Mouse (Mus musculus) gastrocnemius, postnatal 4 days (tissue): ENCODE results near the gene Mpv17l2. TPM values are rescaled to one million over a fixed set of nuclear protein-coding genes. Genes with fewer than 3 reads are reported as not detected.
A peak's percentile ranks its signal among the peaks of the same experiment; 100 is the strongest.

Experiments used
- DNase-seq, 2 experiments: peaks; one replicate each; pipeline ENCODE4 v3.0.0; 2021 to 2022; ENCODE audit warnings: low spot score in 2 of 2, mixed read lengths in 2 of 2
- microRNA-seq: library from miRNA; unstranded; fragments of <30 nt; microRNA quantifications from one replicate; pipeline ENCODE4 v1.2.0, GENCODE M21; 2021
- total RNA-seq, 2 experiments: library from RNA; stranded (reverse); gene quantifications; 2 replicates each; pipeline ENCODE4 v1.2.3; 2021

Mpv17l2 gene
- total RNA-seq, 2 experiments from 2014 or later, result 27.0 to 27.4 TPM

DNA sequence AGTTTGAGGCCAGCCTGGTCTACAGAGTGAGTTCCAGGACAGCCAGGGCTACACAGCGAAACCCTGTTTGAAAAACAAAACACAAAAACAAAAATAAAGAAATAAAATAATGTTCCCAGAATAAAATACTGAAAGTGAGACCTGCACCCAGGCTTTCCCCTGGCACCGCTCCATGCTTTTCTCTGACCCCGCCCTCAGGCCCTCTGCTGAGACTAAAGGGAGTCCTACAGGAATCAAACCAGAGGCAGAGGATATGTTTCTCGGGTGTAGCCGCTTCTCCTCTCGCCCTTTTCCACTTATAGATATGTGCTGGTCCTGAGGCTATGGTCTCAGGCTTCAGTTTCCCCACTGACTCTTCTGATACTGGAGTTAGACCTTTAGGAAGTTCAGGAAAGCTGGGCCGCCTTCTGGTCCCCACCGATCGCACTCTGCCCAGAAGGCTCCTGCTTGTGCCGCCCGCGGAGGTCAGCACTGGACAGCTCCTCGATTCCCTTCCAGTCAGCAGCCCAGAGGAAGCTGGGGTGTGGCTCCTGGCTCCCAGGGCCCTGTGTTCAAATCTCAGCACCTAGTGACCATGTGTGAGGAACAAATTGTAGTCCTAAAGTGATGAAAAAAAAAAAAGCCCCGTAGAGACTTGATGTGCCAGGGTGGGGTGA lies 34.8 kb downstream of the Mpv17l2 start:
- peak in 1 of 2 experiments; percentile 19 for DNase-seq

DNA sequence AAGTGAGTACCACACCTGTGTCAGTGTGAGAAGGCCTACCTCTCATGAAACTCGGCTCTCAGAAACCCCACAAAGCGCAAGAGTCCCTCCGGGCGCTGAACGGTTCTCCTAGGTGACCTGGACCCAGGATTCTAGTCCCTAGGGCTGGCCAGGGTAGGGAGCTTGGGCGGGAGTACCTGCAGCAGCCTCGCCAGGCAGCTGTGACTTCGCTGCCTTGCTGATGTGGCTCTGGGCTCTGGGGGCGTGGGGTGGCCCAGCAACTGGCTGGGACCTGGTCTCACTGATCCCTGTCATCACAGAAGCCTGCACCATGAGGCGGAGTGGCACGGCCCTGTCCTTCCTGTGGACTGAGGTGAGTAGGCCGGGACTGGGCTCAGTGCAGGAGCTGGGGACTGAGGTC lies 36.5 kb downstream of the Mpv17l2 start:
- DNase-seq, result no peak

DNA sequence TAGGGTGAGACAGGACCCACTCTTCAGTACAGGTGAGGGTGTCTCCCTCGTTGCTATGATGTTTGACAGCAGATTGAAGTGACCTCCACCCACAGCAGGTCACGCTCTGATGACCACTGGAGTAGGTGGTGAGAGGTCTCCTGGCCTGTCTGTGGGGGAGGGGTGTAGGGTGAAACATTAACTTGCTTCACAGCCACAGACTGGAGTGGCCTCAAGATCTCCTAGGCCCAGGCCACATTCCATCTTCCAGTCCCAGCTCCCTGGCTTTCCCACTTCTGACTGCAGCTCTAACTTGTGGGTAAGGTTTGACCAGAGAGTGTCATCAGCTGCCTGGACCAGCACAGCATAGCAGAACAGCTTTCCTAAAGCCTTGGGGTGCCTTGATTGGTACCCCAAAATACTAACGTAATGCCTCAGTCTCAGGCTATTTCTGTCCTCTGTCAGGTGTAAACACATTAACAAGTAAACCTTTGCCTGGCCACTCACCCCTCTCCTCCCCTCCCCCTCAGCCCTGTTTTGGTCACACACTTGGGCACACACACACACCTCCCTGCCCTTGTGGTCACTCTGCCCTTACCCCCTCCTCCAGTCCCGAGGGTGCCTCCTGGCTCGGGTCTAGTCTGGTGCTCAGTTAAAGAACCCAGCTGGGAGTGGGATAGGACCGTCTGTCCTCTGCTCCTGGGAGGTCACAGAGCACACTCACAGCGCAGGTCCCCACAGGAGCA lies 37.1 kb downstream of the Mpv17l2 start, which contains the start of gene Pde4c:
TSS of gene Pde4c (plus strand) at position 235 of the 725 bp plus-strand sequence.
- peak in 1 of 2 experiments; percentile 19 for DNase-seq

DNA sequence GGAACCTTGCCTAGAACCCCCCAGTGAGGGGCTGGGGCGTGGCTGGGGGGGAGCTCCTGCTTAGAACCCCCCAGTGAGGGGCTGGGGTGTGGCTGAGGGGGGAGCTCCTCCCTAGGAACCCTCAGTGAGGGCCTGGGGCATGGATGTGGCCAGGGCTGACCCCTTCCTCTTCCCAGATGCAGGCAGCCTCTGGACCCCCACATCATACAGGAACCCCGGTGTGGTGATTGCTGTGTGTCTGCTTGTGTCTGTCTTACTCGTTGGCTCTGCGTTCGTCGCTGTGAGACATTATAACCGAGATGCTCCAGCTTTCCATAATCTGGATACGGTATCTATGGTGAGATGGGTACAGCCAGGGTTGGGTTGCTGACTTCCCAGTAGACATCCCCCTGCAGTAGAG lies 39.1 kb downstream of the Mpv17l2 start:
- no peak for DNase-seq

DNA sequence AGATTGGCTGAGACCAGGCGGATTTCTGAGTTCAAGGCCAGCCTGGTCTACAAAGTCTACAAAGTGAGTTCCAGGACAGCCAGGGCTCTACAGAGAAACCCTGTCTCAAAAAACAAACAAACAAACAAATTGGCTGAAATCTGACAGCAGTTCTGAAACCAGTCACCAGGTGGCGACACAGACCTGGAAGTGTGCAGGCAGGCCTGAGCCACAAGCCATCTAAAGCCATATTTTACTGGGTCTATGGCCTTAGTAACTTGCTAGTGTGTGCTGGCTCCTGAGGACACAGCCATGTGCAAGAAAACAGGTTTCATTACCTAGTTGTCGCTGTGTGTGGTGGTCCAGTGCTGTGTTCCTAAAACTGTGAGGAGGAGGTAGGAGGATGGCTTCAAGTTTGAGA lies 40.0 kb downstream of the Mpv17l2 start:
- peak in 1 of 2 experiments; percentile 71 for DNase-seq

DNA sequence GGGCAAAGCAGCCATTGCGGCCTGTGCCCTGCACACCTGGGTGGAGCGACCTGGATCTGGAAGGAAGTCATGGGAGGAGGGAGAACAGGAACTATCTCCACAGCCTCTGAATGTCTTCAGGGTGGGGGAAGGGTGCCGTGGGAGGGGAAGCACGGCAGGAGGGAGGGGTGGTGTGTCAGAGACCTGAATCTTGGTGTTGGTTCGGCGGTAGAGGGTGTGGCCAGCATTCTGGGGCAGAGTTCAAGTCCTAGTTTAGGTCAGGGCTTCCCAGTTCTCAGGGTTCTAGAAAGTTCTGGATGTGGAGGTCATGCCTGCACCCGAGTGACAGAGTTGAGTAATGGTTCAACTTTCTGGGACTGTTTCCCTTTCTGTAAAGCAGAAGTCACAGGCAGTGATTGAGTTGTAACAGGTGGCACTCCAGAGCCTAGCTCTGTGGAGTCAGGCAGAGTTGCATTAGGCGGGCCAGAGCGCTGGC lies 40.9 kb downstream of the Mpv17l2 start:
- DNase-seq, result peak in 1 of 2 experiments; percentile 9

DNA sequence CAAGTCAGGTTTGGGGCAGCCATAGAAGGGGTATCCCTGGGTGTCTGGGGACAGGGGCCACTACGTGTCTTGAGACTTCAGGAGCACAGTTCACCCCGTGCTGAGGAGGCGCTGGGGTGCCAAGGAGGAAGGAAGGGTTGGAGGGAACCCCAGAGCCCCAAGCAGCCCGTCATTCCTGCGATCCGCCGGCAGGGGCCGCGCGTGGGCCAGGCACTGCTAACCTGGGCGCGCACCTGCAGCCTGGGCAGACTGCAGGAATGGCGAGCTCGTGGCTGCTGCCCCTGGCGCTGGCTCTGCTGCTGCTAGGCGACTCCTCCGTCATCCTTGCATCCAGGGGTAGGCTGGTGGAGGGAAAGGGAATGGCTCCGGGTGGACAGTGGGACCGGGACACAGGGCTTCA lies 42.4 kb downstream of the Mpv17l2 start, which contains the start of gene Gm3336:
TSS of gene Gm3336 (plus strand) at position 247 of the 400 bp plus-strand sequence.
- no peak for DNase-seq

DNA sequence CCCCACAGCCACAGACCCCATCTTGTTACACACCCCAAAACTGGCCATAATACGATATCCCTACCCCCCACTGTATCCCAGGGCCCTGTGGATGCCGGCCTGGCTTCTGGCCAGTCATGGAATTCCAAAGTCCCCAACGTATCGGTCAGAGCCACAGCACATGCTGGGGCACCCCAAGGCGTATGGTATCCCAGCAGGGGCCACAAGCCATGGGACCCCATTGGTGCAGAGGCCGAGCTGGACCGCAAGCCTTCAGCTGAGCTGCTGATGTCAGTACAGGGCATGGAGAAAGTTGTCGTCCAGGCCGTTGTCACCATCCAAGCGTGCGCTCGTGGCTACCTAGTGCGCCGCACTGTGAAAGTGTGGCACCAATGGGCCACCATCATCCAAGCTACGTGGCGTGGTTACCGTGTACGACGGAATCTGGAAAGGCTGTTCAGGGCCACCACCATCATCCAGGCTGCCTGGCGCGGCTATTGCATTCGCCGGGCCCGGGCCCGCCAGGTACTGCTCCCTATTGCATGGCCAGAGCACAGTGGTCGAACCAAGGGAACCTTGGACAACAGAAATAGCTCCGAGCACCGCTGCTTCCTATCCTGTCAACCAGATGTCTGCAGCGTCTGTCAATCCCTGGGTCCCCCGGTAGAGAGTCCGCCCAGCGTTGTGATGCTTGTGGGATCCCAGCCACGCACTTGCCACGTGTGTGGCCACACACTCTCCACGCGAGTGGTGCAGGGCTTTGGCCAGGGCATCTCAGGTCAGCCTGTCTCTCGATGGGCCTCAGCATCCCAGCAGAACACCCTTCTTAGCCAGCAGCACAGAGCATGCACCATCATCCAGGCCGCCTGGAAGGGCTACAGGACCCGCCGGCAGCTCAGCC lies 44.0 kb downstream of the Mpv17l2 start:
- DNase-seq, result peak in 1 of 2 experiments; percentile 14

DNA sequence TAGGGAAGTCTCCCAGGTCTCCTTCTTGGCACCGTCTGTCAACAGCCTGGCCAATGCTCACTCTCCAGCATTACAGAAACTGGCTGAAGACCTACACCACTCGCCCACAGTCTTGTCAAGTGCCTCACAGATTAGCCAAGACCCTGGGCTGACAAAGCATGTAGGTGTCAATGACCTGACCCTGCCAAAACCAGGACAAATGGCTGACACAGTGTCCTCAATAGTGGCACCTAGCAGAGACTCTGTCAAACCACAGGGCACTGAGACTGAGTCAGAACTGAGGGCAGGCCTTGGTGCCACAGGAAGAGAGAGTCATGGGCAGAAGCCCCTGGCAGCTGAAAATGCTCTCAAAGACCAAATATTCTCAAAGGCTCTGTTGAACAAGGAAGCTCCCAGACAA lies 45.7 kb downstream of the Mpv17l2 start:
- DNase-seq, result no peak

DNA sequence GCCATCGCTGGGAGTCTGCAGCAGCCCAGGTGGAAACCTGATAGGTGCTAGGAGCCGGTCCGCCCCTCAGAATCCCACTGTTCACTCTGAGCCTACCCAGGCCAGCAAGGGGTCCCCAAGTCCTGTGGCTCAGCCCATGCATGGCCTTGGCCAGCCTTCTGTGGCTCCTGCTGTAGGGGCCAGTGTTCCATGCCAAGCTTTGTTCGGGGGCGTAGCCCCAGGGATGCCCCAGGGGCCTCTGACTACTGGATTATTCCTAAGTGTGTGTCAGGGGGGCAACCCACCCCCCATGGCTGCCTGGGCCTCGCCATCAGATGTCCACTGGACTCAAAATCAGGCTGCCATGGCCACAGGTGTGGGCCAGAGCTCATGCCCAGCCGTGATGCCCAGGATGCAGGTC lies 46.8 kb downstream of the Mpv17l2 start:
- no peak for DNase-seq

DNA sequence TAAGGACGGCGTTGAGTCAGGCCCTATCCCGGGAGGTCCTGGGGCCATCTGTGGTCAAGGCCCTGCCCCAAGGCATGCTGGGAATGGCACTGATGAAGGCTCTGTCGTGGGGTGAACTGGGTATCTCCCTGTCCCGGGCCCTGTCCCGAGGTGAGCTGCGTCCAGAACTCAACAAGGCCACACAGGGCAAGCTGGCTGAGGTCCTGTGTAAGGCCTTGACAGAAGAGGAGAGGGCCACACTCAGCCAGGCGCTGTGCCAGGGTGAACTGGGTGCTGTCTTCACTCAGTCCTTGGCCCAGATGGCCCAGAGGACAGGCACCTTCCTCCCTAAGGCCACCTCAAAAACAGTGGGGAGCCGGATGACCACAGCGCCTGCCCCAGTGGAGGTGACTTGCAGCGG lies 49.7 kb downstream of the Mpv17l2 start:
- no peak for DNase-seq

DNA sequence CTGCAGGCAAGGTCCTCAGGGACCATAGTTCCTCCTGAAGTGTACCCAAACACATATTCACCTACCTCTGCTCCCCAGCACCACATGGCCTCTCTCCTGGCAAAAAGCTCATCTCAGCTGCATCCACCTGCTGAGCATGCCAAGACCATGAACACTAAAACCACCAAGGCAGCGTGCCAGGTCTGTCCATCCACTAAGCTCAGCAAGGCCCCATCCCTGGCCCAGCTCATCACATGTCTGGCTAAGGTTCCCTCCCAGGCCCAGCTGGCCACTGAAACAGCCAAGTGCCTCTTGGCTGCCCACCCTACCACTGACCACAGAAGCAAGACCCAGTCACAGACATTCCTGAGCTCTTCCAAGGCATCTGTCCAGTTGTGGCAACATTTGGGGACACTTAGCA lies 50.5 kb downstream of the Mpv17l2 start:
- peak in 1 of 2 experiments; percentile 76 for DNase-seq

DNA sequence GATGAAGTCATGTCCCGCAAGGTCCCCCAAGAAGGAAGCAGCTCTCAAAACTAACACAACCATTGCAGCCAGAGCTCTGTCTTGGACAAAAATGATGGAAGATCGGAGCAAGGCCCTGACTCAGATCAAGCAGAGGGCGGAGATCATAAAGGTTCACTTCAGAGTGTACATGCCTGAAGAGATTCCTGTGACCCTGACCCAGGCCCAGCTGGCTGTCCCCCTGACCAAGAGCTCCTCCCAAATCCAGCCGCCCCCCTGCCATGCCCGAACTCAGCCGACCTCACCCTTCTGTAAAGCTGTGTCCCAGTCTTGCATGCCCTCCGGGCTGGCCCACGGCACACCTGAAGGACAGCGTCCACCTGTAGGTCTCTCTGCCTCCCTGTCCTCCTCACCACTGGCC lies 51.0 kb downstream of the Mpv17l2 start:
- no peak for DNase-seq

Small RNA genes within 50 kb of the gene (microRNA-seq; reads per million reads assigned to microRNA genes)
- gene Mir7240, result not detected

Other genes starting within 250 kb of the Mpv17l2 start
- 100 to 1,000 TPM; 162 to 184 TPM for gene Fkbp8, start 233.2 kb downstream of the Mpv17l2 start, total RNA-seq
- gene Kxd1, start 233.0 kb downstream of the Mpv17l2 start, total RNA-seq, result 10 to 100 TPM; 57.6 to 60.7 TPM
- 10 to 100 TPM; 16.1 to 18.2 TPM for gene Ell, start 221.5 kb downstream of the Mpv17l2 start, total RNA-seq
- 10 to 100 TPM; 22.8 to 31.3 TPM for gene Isyna1, start 166.6 kb downstream of the Mpv17l2 start, total RNA-seq
- gene Ssbp4, start 152.1 kb downstream of the Mpv17l2 start, total RNA-seq, result 10 to 100 TPM; 49.6 to 60.7 TPM
- 1 to 10 TPM; 2.5 to 3.2 TPM for gene Lrrc25, start 144.8 kb downstream of the Mpv17l2 start, total RNA-seq
- gene Gdf15, start 128.5 kb downstream of the Mpv17l2 start, total RNA-seq, result under 1 TPM; 0.32 to 0.39 TPM
- 10 to 100 TPM; 41.4 to 47.0 TPM for gene Pgpep1, start 100.6 kb downstream of the Mpv17l2 start, total RNA-seq
- 10 to 100 TPM; 70.1 to 84.7 TPM for gene Lsm4, start 87.7 kb downstream of the Mpv17l2 start, total RNA-seq
- 100 to 1,000 TPM; 201 to 228 TPM for gene Jund, start 62.0 kb downstream of the Mpv17l2 start, total RNA-seq
- gene Iqcn, start 57.5 kb downstream of the Mpv17l2 start, total RNA-seq, result not detected
- not detected for gene Gm3336, start 42.4 kb downstream of the Mpv17l2 start, total RNA-seq
- 1 to 10 TPM; 1.4 to 1.5 TPM for gene Pde4c, start 37.2 kb downstream of the Mpv17l2 start, total RNA-seq
- 10 to 100 TPM; 41.0 to 44.4 TPM for gene Rab3a, start 6.3 kb downstream of the Mpv17l2 start, total RNA-seq
- gene Pik3r2, start 15.8 kb upstream of the Mpv17l2 start, total RNA-seq, result 10 to 100 TPM; 65.2 to 73.0 TPM
- gene Mast3, start 44.1 kb upstream of the Mpv17l2 start, total RNA-seq, result 10 to 100 TPM; 12.3 to 14.6 TPM
- gene Il12rb1, start 47.5 kb upstream of the Mpv17l2 start, total RNA-seq, result not detected
- gene Arrdc2, start 78.8 kb upstream of the Mpv17l2 start, total RNA-seq, result 1 to 10 TPM; 3.9 to 7.0 TPM
- gene Kcnn1, start 102.3 kb upstream of the Mpv17l2 start, total RNA-seq, result 1 to 10 TPM; 1.7 to 1.8 TPM
- 10 to 100 TPM; 37.5 to 40.1 TPM for gene Ccdc124, start 113.0 kb upstream of the Mpv17l2 start, total RNA-seq
- gene Slc5a5, start 131.8 kb upstream of the Mpv17l2 start, total RNA-seq, result not detected
- gene Rpl18a, start 136.5 kb upstream of the Mpv17l2 start, total RNA-seq, result 1,000 to 10,000 TPM; 1,846 to 1,982 TPM
- 10 to 100 TPM; 36.1 to 38.1 TPM for gene Map1s, start 145.0 kb upstream of the Mpv17l2 start, total RNA-seq